Mouse (Mus musculus): ENCODE measurements around the gene Olfm2. TPM values are rescaled to one million over a fixed set of nuclear protein-coding genes. Genes with fewer than 3 reads are reported as not detected.
"Not testable (repeated sequence)": the region's sequence is repeated elsewhere in the genome, so short reads cannot be mapped to it uniquely, and the experiment has no call there.

Gene Olfm2
- polyA plus RNA-seq, 1 experiment: 4.4 TPM

DNA sequence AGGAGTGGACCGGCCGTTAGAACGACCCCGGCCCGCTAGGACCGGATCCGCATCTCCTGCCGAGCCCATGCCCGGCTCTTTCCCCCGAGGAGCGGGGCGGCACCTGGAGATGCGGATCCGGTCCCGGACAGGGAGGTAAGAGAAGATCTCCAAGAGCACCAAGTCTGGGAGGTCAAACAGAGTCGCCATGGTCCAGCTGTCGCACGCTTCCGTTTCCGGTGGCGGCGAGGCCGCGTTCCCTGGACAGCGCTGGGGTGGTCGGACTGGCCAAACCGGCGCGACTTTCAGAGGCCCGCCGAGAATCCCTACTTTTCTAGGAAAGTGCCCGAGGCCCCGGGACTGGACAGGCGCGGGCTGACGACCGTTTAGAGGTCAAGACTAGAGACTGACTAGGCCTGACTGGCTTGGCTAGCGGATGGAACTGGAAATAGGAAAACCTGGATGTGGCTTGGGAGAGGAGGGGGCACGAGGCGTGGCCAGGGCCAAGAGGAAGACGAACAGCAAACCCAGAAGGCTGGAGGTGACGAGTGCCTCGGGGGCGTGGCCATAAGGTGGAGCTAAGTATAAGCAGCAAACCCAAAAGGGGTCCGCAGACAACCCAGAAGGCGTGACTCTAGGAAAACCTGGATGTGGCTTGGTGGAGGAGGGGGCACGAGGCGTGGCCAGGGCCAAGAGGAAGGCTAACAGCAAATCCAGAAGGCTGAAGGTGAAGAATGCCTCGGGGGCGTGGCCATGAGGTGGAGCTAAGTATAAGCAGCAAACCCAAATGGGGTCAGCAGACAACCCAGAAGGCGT, 103.9 kb downstream of the Olfm2 start, which contains the start of gene Ubl5:
Gene Ubl5, plus strand, starts transcription at position 778 of the 795 bp plus-strand sequence.
- Histone ChIP-seq H3K9ac (ENCODE audit: low read depth, poor library complexity, severe bottlenecking) (peak within 1 kb of the TSS; percentile 75), H3K4me1 (ENCODE audit: control insufficient read depth, insufficient read depth, low read length) (no peaks in the 10 kb centered on the region), H3K9me3 (replicated peaks; ENCODE audit: control insufficient read depth, insufficient read depth, low read length, poor library complexity, severe bottlenecking) (no peaks in the 10 kb centered on the region), H3K36me3 (ENCODE audit: control insufficient read depth, insufficient read depth, low read length, poor library complexity, severe bottlenecking) (peaks cover 7% of the 10 kb centered on the region; the same call in 1 of the 2 replicates), H3K27ac (ENCODE audit: insufficient read depth, low read length) (peak within 1 kb of the TSS; percentile 16), H3K27me3 (ENCODE audit: control insufficient read depth, insufficient read depth, low read length, poor library complexity, severe bottlenecking) (no peaks in the 10 kb centered on the region), H3K4me3 (ENCODE audit: low read depth, low read length) (peak within 1 kb of the TSS; percentile 99)
- no peak for TF ChIP-seq CTCF (IDR thresholded peaks at IDR 0.05; ENCODE audit: low read depth, low read length)
- TF ChIP-seq POLR2A (IDR thresholded peaks at IDR 0.05; ENCODE audit: insufficient read depth, low read length): no peak
- no peak for TF ChIP-seq EP300 (IDR thresholded peaks at IDR 0.05; ENCODE audit: insufficient read depth, low read depth, low read length)

DNA sequence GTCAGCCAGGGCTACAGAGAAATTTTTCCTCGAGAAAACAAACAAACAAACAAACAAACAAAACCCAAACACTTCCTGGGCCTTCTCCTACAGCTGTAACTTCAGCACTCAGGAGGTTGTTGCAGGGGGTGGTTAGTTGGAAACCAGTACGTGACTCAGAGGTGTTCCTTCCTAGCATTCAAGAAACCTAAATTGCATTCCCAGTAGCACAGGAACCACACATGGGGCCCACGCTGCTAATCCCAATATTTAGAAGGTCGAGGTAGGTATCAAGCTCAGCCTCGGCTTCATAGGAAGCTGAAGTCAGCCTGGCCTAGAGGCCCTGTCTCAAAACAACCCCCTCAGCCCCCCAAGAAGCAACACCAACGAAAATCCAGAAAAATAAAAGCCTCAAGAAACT, 104.6 kb downstream of the Olfm2 start:
- H3K9ac ChIP-seq (ENCODE audit: low read depth, poor library complexity, severe bottlenecking): peak overlapping the region; percentile 50

DNA sequence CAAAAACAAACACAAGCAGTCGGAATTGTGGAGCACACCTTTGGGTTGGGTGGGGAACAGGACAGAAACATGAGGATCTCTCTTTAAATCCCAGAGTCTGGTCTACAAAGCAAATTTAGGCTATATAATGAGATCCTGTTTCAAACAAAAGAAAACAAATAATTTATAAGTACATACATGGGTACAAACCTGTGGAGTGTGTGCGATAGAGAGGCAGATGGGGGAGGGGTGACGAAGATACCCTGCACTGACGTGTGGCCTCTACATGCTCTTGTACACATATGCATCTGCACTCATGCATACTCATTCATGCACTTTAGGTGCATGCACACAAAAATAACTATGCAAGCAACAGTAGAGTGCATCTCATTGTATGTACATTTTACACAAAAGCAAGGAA, 106.7 kb downstream of the Olfm2 start:
- H3K9ac ChIP-seq (ENCODE audit: low read depth, poor library complexity, severe bottlenecking): 0 out of 2 replicates have a peak overlapping the region, but pooled peaks have one; percentile 24
- H3K4me3 ChIP-seq (ENCODE audit: low read depth, low read length): no peak overlapping the region
- no peak overlapping the region for H3K27ac ChIP-seq (ENCODE audit: insufficient read depth, low read length)
- no peaks in the 10 kb centered on the region for H3K27me3 ChIP-seq (ENCODE audit: control insufficient read depth, insufficient read depth, low read length, poor library complexity, severe bottlenecking)
- H3K4me1 ChIP-seq (ENCODE audit: control insufficient read depth, insufficient read depth, low read length): peaks cover 5% of the 10 kb centered on the region
- H3K36me3 ChIP-seq (ENCODE audit: control insufficient read depth, insufficient read depth, low read length, poor library complexity, severe bottlenecking): no peaks in the 10 kb centered on the region
- no peak for TF ChIP-seq POLR2A (IDR thresholded peaks at IDR 0.05; ENCODE audit: insufficient read depth, low read length)
- TF ChIP-seq CTCF (IDR thresholded peaks at IDR 0.05; ENCODE audit: low read depth, low read length): no peak
- TF ChIP-seq EP300 (IDR thresholded peaks at IDR 0.05; ENCODE audit: insufficient read depth, low read depth, low read length): no peak
- H3K9me3 ChIP-seq (replicated peaks; ENCODE audit: control insufficient read depth, insufficient read depth, low read length, poor library complexity, severe bottlenecking): no peaks in the 10 kb centered on the region

More for the DNA sequence above, 104.6 kb downstream of the Olfm2 start:
- no peaks in the 10 kb centered on the region for H3K27me3 ChIP-seq (ENCODE audit: control insufficient read depth, insufficient read depth, low read length, poor library complexity, severe bottlenecking)
- H3K9me3 ChIP-seq (replicated peaks; ENCODE audit: control insufficient read depth, insufficient read depth, low read length, poor library complexity, severe bottlenecking): no peaks in the 10 kb centered on the region
- H3K36me3 ChIP-seq (ENCODE audit: control insufficient read depth, insufficient read depth, low read length, poor library complexity, severe bottlenecking): peaks cover 5% of the 10 kb centered on the region; the same call in 1 of the 2 replicates
- no peak overlapping the region for H3K27ac ChIP-seq (ENCODE audit: insufficient read depth, low read length)
- TF ChIP-seq POLR2A (IDR thresholded peaks at IDR 0.05; ENCODE audit: insufficient read depth, low read length) (no peak), EP300 (IDR thresholded peaks at IDR 0.05; ENCODE audit: insufficient read depth, low read depth, low read length) (no peak), CTCF (IDR thresholded peaks at IDR 0.05; ENCODE audit: low read depth, low read length) (no peak)
- H3K4me3 ChIP-seq (ENCODE audit: low read depth, low read length): peak overlapping the region; percentile 99
- peaks cover 2% of the 10 kb centered on the region for H3K4me1 ChIP-seq (ENCODE audit: control insufficient read depth, insufficient read depth, low read length)

DNA sequence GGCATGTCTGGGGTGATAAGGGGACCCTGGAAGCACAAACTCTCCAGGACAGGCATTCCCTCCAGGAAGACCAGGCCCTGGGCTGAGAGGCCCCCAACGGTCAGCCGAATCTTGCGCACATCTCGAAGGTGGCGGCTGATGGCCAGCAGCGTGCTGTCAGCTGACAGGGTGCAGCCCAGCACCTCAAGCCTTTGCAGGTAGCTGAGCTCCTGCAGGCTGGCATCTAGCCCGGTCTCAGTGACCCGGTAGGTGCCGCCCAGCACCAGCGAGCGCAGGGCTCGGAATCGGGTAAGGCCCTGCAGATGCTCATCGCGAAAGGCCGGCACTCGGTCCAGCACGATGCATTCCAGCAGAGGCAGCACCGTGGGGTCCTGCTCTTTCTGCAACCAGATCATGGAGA, 107.6 kb downstream of the Olfm2 start:
- Histone ChIP-seq H3K27me3 (ENCODE audit: control insufficient read depth, insufficient read depth, low read length, poor library complexity, severe bottlenecking) (no peaks in the 10 kb centered on the region), H3K4me1 (ENCODE audit: control insufficient read depth, insufficient read depth, low read length) (peaks cover 5% of the 10 kb centered on the region), H3K9me3 (replicated peaks; ENCODE audit: control insufficient read depth, insufficient read depth, low read length, poor library complexity, severe bottlenecking) (no peaks in the 10 kb centered on the region), H3K36me3 (ENCODE audit: control insufficient read depth, insufficient read depth, low read length, poor library complexity, severe bottlenecking) (no peaks in the 10 kb centered on the region), H3K9ac (ENCODE audit: low read depth, poor library complexity, severe bottlenecking) (0 out of 2 replicates have a peak overlapping the region, but pooled peaks have one; percentile 24), H3K4me3 (ENCODE audit: low read depth, low read length) (peak overlapping the region; percentile 22), H3K27ac (ENCODE audit: insufficient read depth, low read length) (no peak overlapping the region)
- TF ChIP-seq EP300 (IDR thresholded peaks at IDR 0.05; ENCODE audit: insufficient read depth, low read depth, low read length): no peak
- TF ChIP-seq POLR2A (IDR thresholded peaks at IDR 0.05; ENCODE audit: insufficient read depth, low read length): no peak
- no peak for TF ChIP-seq CTCF (IDR thresholded peaks at IDR 0.05; ENCODE audit: low read depth, low read length)

DNA sequence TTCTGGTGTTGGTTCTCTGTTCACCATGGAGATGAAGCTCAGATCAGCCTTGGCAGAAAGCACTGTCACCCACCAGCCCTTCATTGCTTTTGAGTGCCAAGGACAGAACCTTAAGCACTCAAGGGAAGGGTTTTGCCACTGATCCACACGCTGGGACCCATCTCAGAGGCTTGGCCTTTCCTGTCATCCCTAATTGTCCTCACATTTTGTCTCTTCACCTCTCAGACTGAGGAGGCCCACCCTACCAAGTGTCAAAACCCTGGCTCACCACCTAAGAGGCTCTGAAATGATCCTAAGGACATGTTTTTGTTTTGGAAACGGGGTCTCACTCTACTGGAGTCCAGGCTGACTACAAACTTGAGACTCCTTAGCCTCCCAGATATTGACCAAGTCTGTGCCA, 109.4 kb downstream of the Olfm2 start:
- no peak overlapping the region for H3K9ac ChIP-seq (ENCODE audit: low read depth, poor library complexity, severe bottlenecking)
- H3K36me3 ChIP-seq (ENCODE audit: control insufficient read depth, insufficient read depth, low read length, poor library complexity, severe bottlenecking): no peaks in the 10 kb centered on the region
- no peak overlapping the region for H3K4me3 ChIP-seq (ENCODE audit: low read depth, low read length)
- TF ChIP-seq EP300 (IDR thresholded peaks at IDR 0.05; ENCODE audit: insufficient read depth, low read depth, low read length): no peak
- no peak for TF ChIP-seq POLR2A (IDR thresholded peaks at IDR 0.05; ENCODE audit: insufficient read depth, low read length)
- no peak for TF ChIP-seq CTCF (IDR thresholded peaks at IDR 0.05; ENCODE audit: low read depth, low read length)
- H3K9me3 ChIP-seq (replicated peaks; ENCODE audit: control insufficient read depth, insufficient read depth, low read length, poor library complexity, severe bottlenecking): no peaks in the 10 kb centered on the region
- no peaks in the 10 kb centered on the region for H3K27me3 ChIP-seq (ENCODE audit: control insufficient read depth, insufficient read depth, low read length, poor library complexity, severe bottlenecking)
- H3K27ac ChIP-seq (ENCODE audit: insufficient read depth, low read length): no peak overlapping the region; the same call in 1 of the 2 replicates
- peaks cover 5% of the 10 kb centered on the region for H3K4me1 ChIP-seq (ENCODE audit: control insufficient read depth, insufficient read depth, low read length)

DNA sequence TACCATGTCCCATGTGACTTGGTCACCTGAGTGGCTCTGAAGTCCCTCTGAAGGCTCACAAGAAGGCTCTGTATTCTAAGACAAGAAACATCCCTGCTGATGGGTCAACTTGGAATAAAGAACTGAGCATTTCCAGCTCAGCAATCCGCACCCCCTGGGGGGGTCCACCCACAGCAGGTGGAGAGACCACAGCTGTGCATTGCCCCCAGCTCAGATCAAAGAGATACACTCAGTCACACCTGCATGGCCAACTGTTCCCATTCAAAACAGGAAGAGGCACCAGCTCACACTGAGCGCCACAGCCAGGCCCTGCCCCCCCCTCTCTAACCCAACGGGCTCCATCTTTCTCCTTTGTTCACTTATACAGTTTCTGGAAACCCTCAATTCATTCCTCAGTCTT, 109.9 kb downstream of the Olfm2 start:
- peak; percentile 72; the same call in 1 of the 2 replicates for TF ChIP-seq EP300 (IDR thresholded peaks at IDR 0.05; ENCODE audit: insufficient read depth, low read depth, low read length)
- no peak for TF ChIP-seq POLR2A (IDR thresholded peaks at IDR 0.05; ENCODE audit: insufficient read depth, low read length)
- H3K27ac ChIP-seq (ENCODE audit: insufficient read depth, low read length): peak overlapping the region; percentile 12; the same call in 1 of the 2 replicates
- H3K36me3 ChIP-seq (ENCODE audit: control insufficient read depth, insufficient read depth, low read length, poor library complexity, severe bottlenecking): no peaks in the 10 kb centered on the region
- no peak overlapping the region for H3K9ac ChIP-seq (ENCODE audit: low read depth, poor library complexity, severe bottlenecking)
- no peaks in the 10 kb centered on the region for H3K9me3 ChIP-seq (replicated peaks; ENCODE audit: control insufficient read depth, insufficient read depth, low read length, poor library complexity, severe bottlenecking)
- H3K4me1 ChIP-seq (ENCODE audit: control insufficient read depth, insufficient read depth, low read length): peaks cover 5% of the 10 kb centered on the region
- no peak overlapping the region for H3K4me3 ChIP-seq (ENCODE audit: low read depth, low read length)
- H3K27me3 ChIP-seq (ENCODE audit: control insufficient read depth, insufficient read depth, low read length, poor library complexity, severe bottlenecking): no peaks in the 10 kb centered on the region

DNA sequence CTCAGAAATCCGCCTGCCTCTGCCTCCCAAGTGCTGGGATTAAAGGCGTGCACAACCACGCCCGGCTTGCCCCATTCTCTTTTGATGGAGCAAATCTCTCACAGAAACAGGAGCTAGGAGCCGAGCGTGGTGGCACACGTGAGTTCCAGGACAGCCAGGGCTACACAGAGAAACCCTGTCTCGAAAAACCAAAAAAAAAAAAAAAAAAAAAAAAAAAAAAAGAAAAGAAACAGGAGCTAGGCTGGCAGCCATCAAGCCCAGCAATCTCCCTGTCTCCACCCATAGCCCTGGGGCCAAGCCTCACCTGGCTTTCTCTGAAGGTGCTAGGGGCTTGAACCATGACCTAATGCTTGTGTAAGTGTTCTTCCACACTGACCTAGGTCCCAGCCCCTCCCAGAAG, 110.5 kb downstream of the Olfm2 start:
- not testable (repeated sequence) for H3K36me3 ChIP-seq (ENCODE audit: control insufficient read depth, insufficient read depth, low read length, poor library complexity, severe bottlenecking); H3K4me1 ChIP-seq (ENCODE audit: control insufficient read depth, insufficient read depth, low read length); H3K27me3 ChIP-seq (ENCODE audit: control insufficient read depth, insufficient read depth, low read length, poor library complexity, severe bottlenecking); H3K4me3 ChIP-seq (ENCODE audit: low read depth, low read length); H3K27ac ChIP-seq (ENCODE audit: insufficient read depth, low read length); H3K9me3 ChIP-seq (replicated peaks; ENCODE audit: control insufficient read depth, insufficient read depth, low read length, poor library complexity, severe bottlenecking); H3K9ac ChIP-seq (ENCODE audit: low read depth, poor library complexity, severe bottlenecking)
